Mouse (Mus musculus): ENCODE data around the gene Phf19. TPM values are rescaled to one million over a fixed set of nuclear protein-coding genes. Genes with fewer than 3 reads are reported as not detected.

The Phf19 gene
- total RNA-seq, 2 experiments from 2014 or later = 6.5 to 6.9 TPM

GRCm38 (mm10) chr2:34940246-34940645, 26.4 kb upstream of the Phf19 start:
- no peak for ATAC-seq (replicated peaks; ENCODE audit: poor library complexity)

- ATAC-seq (replicated peaks; ENCODE audit: poor library complexity) = peak; percentile 90
These were observed 24.7 kb upstream of the Phf19 start for GRCm38 (mm10) chr2:34938269-34939208.

DNA sequence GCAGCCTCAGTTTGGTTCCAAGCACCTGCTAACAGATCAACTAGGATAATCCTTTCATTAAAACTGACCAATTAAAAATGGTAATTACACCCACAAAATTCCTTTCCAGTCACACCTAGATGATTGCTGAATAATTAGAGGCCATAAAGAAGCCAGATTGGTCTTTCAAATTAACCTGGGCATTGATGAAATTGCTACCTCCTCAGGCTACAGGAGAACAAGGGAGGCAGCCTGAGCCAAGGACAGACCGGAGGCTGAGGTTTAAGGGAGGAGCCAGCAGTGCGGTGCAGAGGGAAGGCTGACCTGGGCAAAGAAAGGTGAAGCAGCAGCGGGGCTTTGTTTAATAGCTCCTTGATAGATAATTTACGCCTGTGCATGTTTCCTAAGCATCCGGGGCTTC, 23.6 kb upstream of the Phf19 start:
- no peak for ATAC-seq (replicated peaks; ENCODE audit: poor library complexity)

GRCm38 (mm10) chr2:34927320-34927719, 13.5 kb upstream of the Phf19 start:
- no peak for ATAC-seq (replicated peaks; ENCODE audit: poor library complexity)

GRCm38 (mm10) chr2:34922729-34923128, 8.9 kb upstream of the Phf19 start:
- ATAC-seq (replicated peaks; ENCODE audit: poor library complexity) = no peak

DNA sequence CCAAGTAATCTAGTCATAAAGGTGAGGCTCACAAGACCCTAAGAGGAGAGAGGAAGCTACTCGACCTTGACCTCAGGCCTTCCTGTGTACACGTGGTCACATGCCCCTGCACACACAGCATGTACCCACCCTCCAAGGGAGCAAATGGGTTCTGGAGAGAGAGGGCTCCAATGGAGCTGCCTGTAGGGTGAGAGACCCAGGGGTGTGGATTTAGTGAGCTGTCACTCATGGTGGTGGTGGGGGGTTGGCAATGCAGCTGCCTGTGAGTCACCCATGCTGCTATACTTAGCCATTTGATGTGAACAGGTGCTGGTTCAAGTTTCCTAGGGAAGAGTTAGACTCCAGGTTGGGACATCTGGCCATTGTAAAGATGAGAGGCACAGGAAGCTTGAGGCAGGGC, 6.3 kb upstream of the Phf19 start:
- ATAC-seq (replicated peaks; ENCODE audit: poor library complexity) = no peak

- no peak for ATAC-seq (replicated peaks; ENCODE audit: poor library complexity)
These were observed 1.3 kb upstream of the Phf19 start for GRCm38 (mm10) chr2:34915103-34915502.

DNA sequence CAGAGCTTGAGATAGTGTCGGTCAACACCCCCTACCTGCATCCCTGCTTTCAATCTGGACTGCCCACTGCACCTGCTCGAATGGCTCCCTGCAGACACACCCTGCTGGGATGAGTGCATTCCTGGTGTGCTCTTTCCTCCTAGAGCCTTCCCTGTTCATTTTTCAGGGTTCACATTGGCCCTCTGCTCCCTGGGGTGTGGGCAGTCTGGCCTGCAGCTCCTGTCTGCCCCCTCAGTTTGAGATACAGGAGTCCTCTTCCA, 927 bp upstream of the Phf19 start:
- ATAC-seq (replicated peaks; ENCODE audit: poor library complexity) = no peak

DNA sequence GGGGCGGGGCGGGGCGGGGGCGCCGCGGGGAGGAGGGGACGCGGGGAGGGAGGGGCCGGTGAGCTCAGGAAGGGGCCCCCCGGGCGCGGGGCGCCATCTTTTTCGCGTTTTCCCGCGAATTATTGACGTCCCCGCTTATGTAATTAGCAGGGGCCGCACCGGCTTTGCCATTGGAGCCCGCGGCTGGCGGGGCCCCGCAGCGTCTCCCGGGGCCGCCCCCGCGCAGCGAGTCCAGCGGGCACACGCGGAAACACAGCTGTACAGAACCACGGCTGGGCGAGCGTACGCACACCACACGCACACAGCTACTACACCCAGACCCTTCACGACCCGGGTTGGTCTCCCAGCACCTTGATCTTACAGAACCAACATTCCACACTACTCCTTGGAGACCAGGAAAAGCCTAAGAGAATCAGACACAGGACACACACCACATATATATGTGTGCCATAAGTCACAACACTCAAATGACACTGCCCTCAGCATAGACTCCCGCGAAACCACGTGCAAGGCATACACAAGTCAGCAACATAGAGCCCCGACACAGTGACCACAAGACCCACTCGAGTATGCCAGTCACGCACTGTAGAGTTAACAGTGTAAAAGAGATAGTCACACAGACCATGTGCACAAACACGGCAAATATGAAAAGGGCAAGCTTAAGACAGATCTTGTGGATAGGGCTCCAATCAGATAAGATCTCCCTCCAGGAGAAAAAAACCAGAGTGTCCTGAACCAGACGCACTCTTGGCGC, 420 bp upstream of the Phf19 start:
- ATAC-seq (replicated peaks; ENCODE audit: poor library complexity) = peak; percentile 82

GRCm38 (mm10) chr2:34912613-34913012, 1.2 kb downstream of the Phf19 start:
- no peak for ATAC-seq (replicated peaks; ENCODE audit: poor library complexity)

- no peak for ATAC-seq (replicated peaks; ENCODE audit: poor library complexity)
These were observed 2.0 kb downstream of the Phf19 start for GRCm38 (mm10) chr2:34911871-34912270.

DNA sequence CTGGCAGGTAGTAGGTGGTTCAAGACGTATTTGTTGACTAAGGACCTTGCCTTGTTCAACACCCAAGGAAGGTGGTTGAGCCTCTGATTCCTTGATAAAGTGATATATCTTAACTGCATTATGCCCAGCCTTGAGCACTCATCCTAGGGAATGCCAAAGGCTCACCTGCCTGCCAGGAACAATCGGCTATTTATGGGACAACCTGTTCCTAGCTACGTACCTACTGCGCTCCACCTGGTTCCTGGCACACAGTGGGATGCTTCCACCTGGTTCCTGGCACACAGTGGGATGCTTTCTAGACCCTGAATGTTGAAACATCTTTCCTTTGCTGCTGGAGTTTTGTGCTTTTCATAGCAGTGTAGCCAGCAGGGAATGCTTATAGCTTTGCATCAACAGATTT, 4.1 kb downstream of the Phf19 start:
- ATAC-seq (replicated peaks; ENCODE audit: poor library complexity) = no peak

DNA sequence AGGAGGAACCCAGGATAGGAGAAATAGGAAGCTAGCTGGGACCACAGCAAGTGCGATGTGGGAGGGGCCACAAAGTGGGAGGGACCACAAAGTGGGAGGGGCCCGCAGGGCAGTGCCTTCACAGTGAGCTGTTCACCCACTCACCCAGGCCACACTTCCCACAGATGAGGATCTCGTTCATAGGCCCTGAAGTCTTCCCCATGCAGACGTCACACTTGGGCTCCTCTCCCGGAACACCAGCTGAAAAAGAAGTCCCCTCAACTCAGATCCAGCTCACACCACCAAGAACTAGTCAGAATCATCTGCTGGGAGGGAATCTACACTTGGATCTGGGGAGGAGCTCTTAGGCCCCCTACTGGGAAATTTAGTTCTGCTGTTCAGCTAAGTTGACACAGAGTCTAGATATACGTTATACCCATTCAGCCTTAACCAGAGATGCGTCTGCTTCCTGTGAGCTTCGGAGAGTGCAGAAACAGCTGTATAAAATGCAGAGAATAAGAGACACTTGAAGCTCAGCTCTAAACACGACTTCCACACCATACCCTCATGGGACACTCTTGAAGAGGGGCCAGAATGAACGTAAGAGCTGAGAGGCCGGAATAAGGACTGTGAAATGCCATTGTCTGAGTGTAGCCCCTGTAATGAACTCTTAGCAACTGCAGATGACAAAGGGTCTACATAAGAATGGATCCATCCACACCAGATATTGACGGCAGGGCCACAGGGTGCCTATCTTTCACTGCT, 6.8 kb downstream of the Phf19 start:
- ATAC-seq (replicated peaks; ENCODE audit: poor library complexity) = peak; percentile 36

GRCm38 (mm10) chr2:34906426-34906825, 7.4 kb downstream of the Phf19 start:
- no peak for ATAC-seq (replicated peaks; ENCODE audit: poor library complexity)

- peak; percentile 85 for ATAC-seq (replicated peaks; ENCODE audit: poor library complexity)
These were observed 8.8 kb downstream of the Phf19 start for GRCm38 (mm10) chr2:34904849-34905542.

DNA sequence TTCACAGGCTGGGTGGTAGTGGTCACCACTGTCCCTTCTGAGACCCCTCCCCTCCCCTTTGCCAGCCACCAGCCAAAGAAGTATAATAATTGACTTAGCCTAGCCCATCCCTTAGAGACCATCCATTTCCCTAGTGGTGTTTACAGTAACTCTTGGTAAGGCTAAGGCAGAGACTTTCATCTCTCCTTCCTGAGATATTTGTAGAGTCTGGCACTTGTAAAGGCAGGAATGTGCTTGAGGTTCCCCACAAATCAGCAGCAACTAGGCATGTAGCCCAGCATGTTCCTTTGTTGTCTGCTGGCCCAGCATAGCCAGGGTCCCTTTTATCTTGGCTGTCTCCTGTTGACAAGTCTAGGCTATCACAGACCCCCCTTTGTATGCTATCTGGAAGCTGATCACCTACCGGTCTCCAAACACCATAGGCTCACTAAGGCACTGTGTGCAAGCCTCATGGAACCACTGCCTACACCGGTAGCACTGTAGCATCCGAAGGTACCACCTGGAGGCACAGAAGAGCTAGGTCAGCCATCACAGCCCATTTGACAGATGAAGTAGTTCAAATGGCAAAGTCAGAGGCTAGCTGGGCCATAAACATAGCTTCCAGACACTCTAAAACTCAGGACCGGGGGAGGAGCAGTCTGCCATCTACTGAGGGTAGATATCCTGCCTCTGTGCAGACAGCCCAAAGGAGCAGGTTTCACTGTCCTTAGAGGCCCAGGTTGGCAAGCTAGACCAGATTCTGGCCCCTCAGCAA, 10.0 kb downstream of the Phf19 start:
- ATAC-seq (replicated peaks; ENCODE audit: poor library complexity) = no peak

- ATAC-seq (replicated peaks; ENCODE audit: poor library complexity) = no peak
These were observed 10.6 kb downstream of the Phf19 start for GRCm38 (mm10) chr2:34903191-34903590.

- ATAC-seq (replicated peaks; ENCODE audit: poor library complexity) = no peak
These were observed 11.1 kb downstream of the Phf19 start for GRCm38 (mm10) chr2:34902731-34903130.

DNA sequence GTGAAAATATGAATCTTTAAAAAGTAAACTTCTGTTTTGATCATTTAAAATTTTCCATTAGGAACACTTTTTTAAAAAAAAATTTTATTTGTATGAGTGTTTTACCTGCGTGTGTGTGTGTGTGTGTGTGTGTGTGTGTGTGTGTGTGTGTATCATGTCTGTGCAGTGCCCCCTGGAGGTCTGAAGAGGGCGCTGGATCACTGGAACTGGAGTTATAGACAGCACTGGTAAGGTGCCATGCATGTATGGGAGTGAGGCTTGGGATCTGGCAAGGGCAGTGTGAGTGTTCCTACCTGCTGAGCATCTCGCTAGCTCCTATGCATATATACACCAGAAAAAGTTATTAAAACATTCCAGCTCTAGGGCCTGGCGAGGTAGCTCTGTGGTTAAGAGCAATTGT, 12.1 kb downstream of the Phf19 start:
- no peak for ATAC-seq (replicated peaks; ENCODE audit: poor library complexity)

DNA sequence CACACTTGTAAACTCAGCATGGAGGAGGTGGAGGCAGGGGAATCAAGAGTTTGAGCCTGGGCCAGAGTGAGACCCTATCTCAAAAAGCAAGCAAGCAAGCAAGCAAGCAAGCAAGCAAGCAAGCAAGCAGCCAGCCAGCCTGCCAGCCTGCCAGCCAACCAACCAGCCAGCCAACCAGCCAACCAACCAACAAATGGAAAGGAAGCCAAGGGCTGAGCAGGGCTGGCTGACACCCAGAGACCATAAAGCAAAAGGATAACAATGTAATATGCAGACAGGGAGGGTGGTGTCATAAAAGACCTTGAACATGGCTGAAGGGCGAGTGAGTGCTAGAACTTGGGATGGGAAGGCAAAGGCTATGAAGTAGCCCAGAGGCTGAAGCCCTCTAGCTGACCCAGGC, 13.4 kb downstream of the Phf19 start:
- no peak for ATAC-seq (replicated peaks; ENCODE audit: poor library complexity)
